Mouse (Mus musculus): ENCODE measurements around the gene Sema4f.

GRCm38 (mm10) chr6:82925005-82925404 is 14.6 kb downstream of the Sema4f start:
- peak; percentile 36 for TF ChIP-seq CTCF (IDR thresholded peaks at IDR 0.05; ENCODE audit: low read depth, low read length)
- TF ChIP-seq POLR2A (IDR thresholded peaks at IDR 0.05; ENCODE audit: insufficient read depth, low read length) = no peak
- TF ChIP-seq EP300 (IDR thresholded peaks at IDR 0.05; ENCODE audit: insufficient read depth, low read depth, low read length) = no peak
